Mouse (Mus musculus) heart, adult 2 months (tissue): ENCODE data around the gene Spata13.

ENCODE experiments used
- CTCF ChIP-seq: fragments of 200-600 bp; IDR thresholded peaks from 2 replicates; pipeline ENCODE4 v1.8.1; 2022; ENCODE audit warnings: antibody characterized with exemption, mild to moderate bottlenecking, moderate library complexity
- EP300 ChIP-seq: fragments of 200-500 bp; IDR thresholded peaks from 2 replicates; pipeline ENCODE4 v1.6.1; 2011; ENCODE audit warnings: low read depth, low read length, control low read depth; ENCODE audit not compliant: insufficient read depth
- POLR2A ChIP-seq: fragments of 200-500 bp; IDR thresholded peaks from 2 replicates; pipeline ENCODE4 v1.6.1; 2011; ENCODE audit warnings: mild to moderate bottlenecking, low read depth, low read length, control low read depth; ENCODE audit not compliant: insufficient read depth

- TF ChIP-seq CTCF (no peak), POLR2A (no peak), EP300 (no peak)
Observed at GRCm38 (mm10) chr14:60654708-60655107, 20.9 kb downstream of the Spata13 start.
